Mouse (Mus musculus): ENCODE results near the gene Acsl5.

DNA sequence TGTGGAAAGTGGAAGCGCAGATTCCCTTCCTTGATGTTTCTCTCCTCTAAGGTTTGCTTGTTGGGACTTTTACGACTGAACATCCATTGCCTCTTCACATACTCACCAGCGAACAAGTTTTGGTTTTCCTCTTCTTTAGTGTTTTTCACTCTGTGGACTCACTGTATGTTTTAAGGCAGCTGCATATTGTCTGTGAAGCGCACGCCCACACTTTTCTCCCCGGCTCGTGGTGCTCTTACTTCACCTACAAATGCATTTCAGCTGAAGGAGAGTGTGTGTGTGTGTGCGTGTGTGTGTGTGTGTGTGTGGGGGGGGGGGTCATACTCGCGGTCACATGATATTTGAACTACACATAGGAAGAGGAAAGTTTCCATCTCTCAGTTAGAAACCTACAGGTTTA lies 85.9 kb downstream of the Acsl5 start:
- TF ChIP-seq GATA1 (IDR thresholded peaks at IDR 0.05; ENCODE audit: borderline replicate concordance, low read length) (no peak), FLI1 (IDR thresholded peaks at IDR 0.05; ENCODE audit: low read length) (no peak)

Data from megakaryocyte, embryonic 14.5 days (primary cell).